Mouse (Mus musculus) liver, embryonic 12.5 days (tissue): ENCODE results near the gene Hoxb9. TPM values are rescaled to one million over a fixed set of nuclear protein-coding genes. Genes with fewer than 3 reads are reported as not detected.

ENCODE experiments used
- ATAC-seq: fragments of 200-750 bp; cut with Nextera tagmentation; 2 replicates; pipeline ENCODE4 v1.8.0; 2017; ENCODE audit warnings: moderate number of reproducible peaks, mild to moderate bottlenecking, moderate library complexity
- H3K27ac ChIP-seq: fragments of 300-500 bp; sonication (generic); 2 replicates; pipeline ENCODE4 v1.5.1; 2016; ENCODE audit warnings: mild to moderate bottlenecking
- H3K27me3 ChIP-seq: fragments of 300-500 bp; sonication (generic); replicated peaks from 2 replicates; pipeline ENCODE4 v1.6.1; 2016; ENCODE audit warnings: mild to moderate bottlenecking, moderate library complexity
- H3K36me3 ChIP-seq: fragments of 300-500 bp; sonication (generic); 2 replicates; pipeline ENCODE4 v1.6.1; 2016; ENCODE audit warnings: mild to moderate bottlenecking, moderate library complexity
- H3K4me1 ChIP-seq: fragments of 300-500 bp; sonication (generic); 2 replicates; pipeline ENCODE4 v1.6.1; 2016
- H3K4me2 ChIP-seq: fragments of 300-500 bp; sonication (generic); 2 replicates; pipeline ENCODE4 v1.6.1; 2016; ENCODE audit warnings: mild to moderate bottlenecking, moderate library complexity
- H3K4me3 ChIP-seq: fragments of 300-500 bp; sonication (generic); 2 replicates; pipeline ENCODE4 v1.5.1; 2016; ENCODE audit warnings: mild to moderate bottlenecking, moderate library complexity
- H3K9ac ChIP-seq: fragments of 300-500 bp; sonication (generic); 2 replicates; pipeline ENCODE4 v1.6.1; 2016; ENCODE audit warnings: mild to moderate bottlenecking, moderate library complexity
- H3K9me3 ChIP-seq: fragments of 300-500 bp; sonication (generic); replicated peaks from 2 replicates; pipeline ENCODE4 v1.6.1; 2016; ENCODE audit warnings: mild to moderate bottlenecking, moderate library complexity
- WGBS: fragments of 180-500 bp; shearing (Covaris S2); methylation state at CpG from one replicate; pipeline ENCODE4 v1.1.7; 2016; ENCODE audit not compliant: insufficient replicate concordance; 5-methylcytosine and 5-hydroxymethylcytosine counted together
- polyA plus RNA-seq: library from polyadenylated mRNA; unstranded; fragments of >200 nt; fragmentation: Nextera tagmentation; extraction: Ambion mirVana; gene quantifications from 2 replicates; pipeline ENCODE4 v1.2.1, GENCODE M21; 2016

The Hoxb9 gene
- polyA plus RNA-seq, 1 experiment from 2014 or later: not detected

GRCm38 (mm10) chr11:96314671-96315343 is 43.5 kb downstream of the Hoxb9 start:
- peak overlapping the region; percentile 15 for H3K4me2 ChIP-seq
- H3K9me3 ChIP-seq: no peaks in the 10 kb centered on the region
- 0 out of 2 replicates have a peak overlapping the region, but pooled peaks have one; percentile 0 for H3K9ac ChIP-seq
- H3K27me3 ChIP-seq: peaks cover 100% of the 10 kb centered on the region
- no peak for ATAC-seq
- 2% methylated on average over 34 of the region's 34 CpGs for WGBS
- H3K27ac ChIP-seq: peak overlapping the region; percentile 34
- no peaks in the 10 kb centered on the region for H3K36me3 ChIP-seq
- H3K4me3 ChIP-seq: peak overlapping the region; percentile 10
- H3K4me1 ChIP-seq: peaks cover 12% of the 10 kb centered on the region; the same call in 1 of the 2 replicates

- H3K27me3 ChIP-seq: peaks cover 100% of the 10 kb centered on the region
- H3K9me3 ChIP-seq: no peaks in the 10 kb centered on the region
- peaks cover 12% of the 10 kb centered on the region; the same call in 1 of the 2 replicates for H3K4me1 ChIP-seq
- peak overlapping the region; percentile 10; the same call in 1 of the 2 replicates for H3K4me3 ChIP-seq
- no peak for ATAC-seq
- H3K9ac ChIP-seq: no peak overlapping the region
- H3K27ac ChIP-seq: peak overlapping the region; percentile 34
- no peaks in the 10 kb centered on the region for H3K36me3 ChIP-seq
- peak overlapping the region; percentile 15 for H3K4me2 ChIP-seq
- 27% methylated on average over 5 of the region's 5 CpGs for WGBS
Observed at GRCm38 (mm10) chr11:96315344-96315681, 44.1 kb downstream of the Hoxb9 start.

DNA sequence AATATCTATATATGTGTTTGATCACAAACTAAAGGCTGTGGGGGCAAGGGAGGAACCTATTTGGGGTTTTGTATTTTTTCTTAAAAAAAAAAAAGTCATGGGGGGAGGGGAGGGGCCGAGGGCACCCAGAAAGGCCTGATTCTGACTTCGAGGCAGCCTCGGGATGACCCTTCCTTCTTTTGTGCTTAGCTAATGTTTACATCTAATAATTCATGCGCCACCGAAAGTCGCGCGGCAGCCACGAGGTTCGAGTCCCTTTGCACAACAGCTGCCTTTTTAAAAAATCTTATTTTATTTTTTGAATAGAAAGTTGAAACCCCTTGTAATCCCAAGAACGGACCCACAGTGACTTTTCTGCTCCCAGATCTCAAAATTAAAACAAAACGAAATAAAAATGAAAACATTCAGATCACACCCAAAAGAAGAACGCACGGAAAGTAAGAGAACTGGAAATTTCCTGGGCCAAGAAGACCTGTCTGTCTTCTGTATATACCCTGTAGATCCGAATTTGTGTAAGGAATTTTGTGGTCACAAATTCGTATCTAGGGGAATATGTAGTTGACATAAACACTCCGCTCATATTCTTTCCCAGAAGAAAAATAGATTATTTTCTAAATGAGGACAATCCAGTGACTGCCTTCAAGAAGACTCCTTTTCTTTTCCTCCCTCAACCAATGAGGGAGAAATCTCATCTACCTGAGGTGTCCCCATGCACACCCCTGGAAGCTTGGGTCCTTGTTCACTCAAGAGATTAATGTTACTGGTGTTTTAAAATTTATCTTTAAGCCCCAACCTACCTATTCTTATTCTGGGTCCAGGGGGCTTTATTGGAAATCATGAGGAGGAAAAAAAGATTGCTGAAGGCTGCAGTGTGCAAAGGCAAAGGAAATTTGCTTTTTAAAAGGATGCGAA is 45.7 kb downstream of the Hoxb9 start:
- no peak for ATAC-seq
- WGBS: 17% methylated on average over 18 of the region's 18 CpGs
- H3K4me2 ChIP-seq: no peak overlapping the region

GRCm38 (mm10) chr11:96317608-96318367 is 46.5 kb downstream of the Hoxb9 start, which contains the start of gene Hoxb4:
TSS of gene Hoxb4 (plus strand) at chr11:96318267.
- Histone ChIP-seq H3K36me3 (no peaks in the 10 kb centered on the region), H3K4me3 (peak within 1 kb of the TSS; percentile 57), H3K4me1 (no peaks in the 10 kb centered on the region), H3K9me3 (no peaks in the 10 kb centered on the region), H3K27me3 (peaks cover 99% of the 10 kb centered on the region), H3K9ac (peak within 1 kb of the TSS; percentile 62), H3K27ac (peak within 1 kb of the TSS; percentile 78), H3K4me2 (peak within 1 kb of the TSS; percentile 68)
- ATAC-seq: no peak
- WGBS: 5% methylated on average over 28 of the region's 28 CpGs

More for the DNA sequence above, 45.7 kb downstream of the Hoxb9 start:
- Histone ChIP-seq H3K36me3 (no peaks in the 10 kb centered on the region), H3K4me1 (peaks cover 4% of the 10 kb centered on the region; the same call in 1 of the 2 replicates), H3K9me3 (no peaks in the 10 kb centered on the region), H3K27ac (no peak overlapping the region), H3K9ac (no peak overlapping the region), H3K4me3 (no peak overlapping the region), H3K27me3 (peaks cover 99% of the 10 kb centered on the region)

GRCm38 (mm10) chr11:96318368-96319070 is 47.3 kb downstream of the Hoxb9 start:
- Histone ChIP-seq H3K4me1 (no peaks in the 10 kb centered on the region), H3K9ac (peak overlapping the region; percentile 62), H3K4me3 (peak overlapping the region; percentile 57), H3K4me2 (peak overlapping the region; percentile 68), H3K27me3 (peaks cover 99% of the 10 kb centered on the region), H3K36me3 (no peaks in the 10 kb centered on the region), H3K27ac (peak overlapping the region; percentile 78), H3K9me3 (no peaks in the 10 kb centered on the region)
- ATAC-seq: no peak
- WGBS: under 1% methylated on average over 44 of the region's 45 CpGs

GRCm38 (mm10) chr11:96319071-96319902 is 48.0 kb downstream of the Hoxb9 start:
- Histone ChIP-seq H3K9ac (peak overlapping the region; percentile 62), H3K4me3 (peak overlapping the region; percentile 57), H3K27me3 (peaks cover 99% of the 10 kb centered on the region), H3K4me2 (peak overlapping the region; percentile 68), H3K4me1 (no peaks in the 10 kb centered on the region), H3K36me3 (no peaks in the 10 kb centered on the region), H3K27ac (peak overlapping the region; percentile 78), H3K9me3 (no peaks in the 10 kb centered on the region)
- WGBS: under 1% methylated on average over 28 of the region's 34 CpGs
- ATAC-seq: no peak

- Histone ChIP-seq H3K4me2 (peak overlapping the region; percentile 68), H3K9me3 (no peaks in the 10 kb centered on the region), H3K27me3 (peaks cover 99% of the 10 kb centered on the region), H3K36me3 (no peaks in the 10 kb centered on the region), H3K9ac (peak overlapping the region; percentile 53), H3K4me1 (no peaks in the 10 kb centered on the region), H3K27ac (peak overlapping the region; percentile 78), H3K4me3 (peak overlapping the region; percentile 57)
- no peak for ATAC-seq
- WGBS: 2% methylated on average over 29 of the region's 29 CpGs
Observed at GRCm38 (mm10) chr11:96319910-96320309, 48.7 kb downstream of the Hoxb9 start.

DNA sequence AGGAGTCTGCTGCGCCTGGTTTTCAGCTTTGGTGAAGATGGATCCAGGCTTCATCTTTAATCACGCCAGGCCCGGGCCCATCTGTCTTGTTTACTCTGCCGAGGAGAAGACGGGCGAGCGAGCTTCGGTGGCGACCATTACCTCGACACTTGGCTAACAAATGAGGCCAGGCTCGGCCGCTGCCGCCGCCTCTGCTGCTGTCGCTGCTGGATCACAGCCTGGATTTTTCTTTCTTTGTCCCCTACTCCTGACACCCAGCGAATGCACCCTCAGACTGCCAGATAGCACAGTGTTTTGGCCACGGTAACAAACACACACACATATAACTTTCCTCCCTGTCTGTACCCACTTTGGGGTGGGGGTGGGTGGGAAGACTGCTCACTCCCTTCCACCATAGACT is 49.4 kb downstream of the Hoxb9 start:
- H3K4me2 ChIP-seq: peak overlapping the region; percentile 68
- peak overlapping the region; percentile 11; the same call in 1 of the 2 replicates for H3K4me3 ChIP-seq
- peak overlapping the region; percentile 27; the same call in 1 of the 2 replicates for H3K9ac ChIP-seq
- H3K27ac ChIP-seq: peak overlapping the region; percentile 67
- no peak for ATAC-seq
- H3K4me1 ChIP-seq: no peaks in the 10 kb centered on the region
- no peaks in the 10 kb centered on the region for H3K36me3 ChIP-seq
- H3K9me3 ChIP-seq: no peaks in the 10 kb centered on the region
- peaks cover 99% of the 10 kb centered on the region for H3K27me3 ChIP-seq
- WGBS: 21% methylated on average over 17 of the region's 17 CpGs

DNA sequence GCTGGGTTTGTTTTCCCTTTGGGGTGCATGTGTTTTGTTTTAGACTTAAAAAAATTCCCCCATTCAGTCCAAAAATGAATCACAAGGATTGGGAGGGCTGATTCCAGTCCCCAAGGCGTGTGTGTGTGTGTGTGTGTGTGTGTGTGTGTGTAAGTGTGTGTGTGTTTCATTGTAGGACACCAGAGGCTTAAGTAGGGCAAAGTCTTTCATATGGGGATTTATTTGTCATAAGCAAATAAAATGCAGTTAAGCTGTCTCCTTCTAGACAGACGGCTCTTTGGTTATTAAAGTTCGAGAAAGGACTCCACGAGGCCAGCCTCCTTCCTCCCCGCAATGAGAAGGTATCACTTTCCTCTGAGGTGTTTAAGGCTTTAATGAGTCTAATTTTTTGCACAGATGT is 50.6 kb downstream of the Hoxb9 start:
- Histone ChIP-seq H3K9ac (no peak overlapping the region), H3K27me3 (peaks cover 99% of the 10 kb centered on the region), H3K4me2 (no peak overlapping the region), H3K4me1 (no peaks in the 10 kb centered on the region), H3K9me3 (no peaks in the 10 kb centered on the region), H3K4me3 (no peak overlapping the region), H3K27ac (no peak overlapping the region), H3K36me3 (no peaks in the 10 kb centered on the region)
- 54% methylated on average over 5 of the region's 5 CpGs for WGBS
- ATAC-seq: no peak

GRCm38 (mm10) chr11:96322738-96323137 is 51.5 kb downstream of the Hoxb9 start:
- no peaks in the 10 kb centered on the region for H3K36me3 ChIP-seq
- peaks cover 99% of the 10 kb centered on the region for H3K27me3 ChIP-seq
- ATAC-seq: no peak
- H3K9ac ChIP-seq: no peak overlapping the region
- no peaks in the 10 kb centered on the region for H3K4me1 ChIP-seq
- 0 out of 2 replicates have a peak overlapping the region, but pooled peaks have one; percentile 8 for H3K4me2 ChIP-seq
- no peaks in the 10 kb centered on the region for H3K9me3 ChIP-seq
- H3K4me3 ChIP-seq: no peak overlapping the region
- 0 out of 2 replicates have a peak overlapping the region, but pooled peaks have one; percentile 32 for H3K27ac ChIP-seq
- WGBS: 43% methylated on average over 6 of the region's 6 CpGs
